In the genomic region with DNA sequence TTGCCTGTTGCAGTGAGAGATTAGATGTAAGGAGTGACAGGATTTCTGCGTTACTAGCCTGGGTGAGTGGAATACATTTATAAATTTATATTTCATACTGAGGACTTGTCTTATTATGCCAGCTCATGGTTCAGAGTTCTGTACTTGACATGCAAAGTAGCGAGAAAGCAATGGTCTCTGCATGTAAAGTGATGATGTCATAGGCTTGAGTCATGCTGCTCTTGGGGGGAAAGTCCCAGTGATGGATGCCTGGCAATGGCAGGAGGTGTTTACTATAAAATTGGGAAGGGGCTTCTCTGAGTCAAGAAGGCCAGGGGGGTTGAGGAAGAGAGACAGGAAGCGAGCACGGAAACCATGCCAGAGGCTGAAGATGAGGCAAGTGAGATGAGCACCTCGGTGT, we compare ENCODE assay signal across 34 mouse cellular contexts. TPM values are rescaled to one million over a fixed set of nuclear protein-coding genes. Genes with fewer than 3 reads are reported as not detected.
"Had no signal": no experiment of that assay in that cellular context is flagged by ENCODE, and none has a peak within 500 bp of the region (broad histone marks: within the 10 kb centered on the region; RNA-seq: fewer than 3 reads in every experiment).

No protein-coding gene starts in this region.

- H3K27ac ChIP-seq: limb, embryonic 10.5 days; limb, embryonic 12.5 days; limb, embryonic 13.5 days; limb, embryonic 15.5 days; liver, embryonic 12.5 days; liver, embryonic 13.5 days; liver, embryonic 14.5 days; liver, embryonic 15.5 days; lung, embryonic 15.5 days; macrophage; midbrain, embryonic 10.5 days; midbrain, embryonic 12.5 days; midbrain, embryonic 13.5 days; midbrain, embryonic 15.5 days; neural tube, embryonic 12.5 days had no signal

- H3K4me3 ChIP-seq: limb, embryonic 10.5 days; limb, embryonic 12.5 days; limb, embryonic 13.5 days; limb, embryonic 15.5 days; liver, embryonic 12.5 days; liver, embryonic 13.5 days; liver, embryonic 15.5 days; lung, embryonic 15.5 days; megakaryocyte, embryonic 14.5 days; midbrain, embryonic 10.5 days; midbrain, embryonic 12.5 days; midbrain, embryonic 13.5 days; midbrain, embryonic 15.5 days; myocyte; neural tube, embryonic 12.5 days had no signal

- H3K9me3 ChIP-seq: limb, embryonic 10.5 days; limb, embryonic 12.5 days; limb, embryonic 13.5 days; limb, embryonic 15.5 days; liver, embryonic 12.5 days; liver, embryonic 13.5 days; liver, embryonic 15.5 days; lung, embryonic 15.5 days; midbrain, embryonic 10.5 days; midbrain, embryonic 12.5 days; midbrain, embryonic 13.5 days; midbrain, embryonic 15.5 days; neural tube, embryonic 12.5 days had no signal

- DNase-seq: left cerebral cortex, postnatal 4 days; liver; liver, embryonic 13.5 days; liver, postnatal 0 days; lung, adult 18-20 months; lung, adult 2 months; lung, embryonic 14.5 days; lung, postnatal 10 days; lung, postnatal 14 days; lung, postnatal 36 days; lung, postnatal 4 days; midbrain, embryonic 14.5 days had no signal

- H3K27me3 ChIP-seq: limb, embryonic 12.5 days; limb, embryonic 13.5 days; limb, embryonic 15.5 days; liver, embryonic 12.5 days; liver, embryonic 13.5 days; liver, embryonic 15.5 days; lung, embryonic 15.5 days; megakaryocyte, embryonic 14.5 days; midbrain, embryonic 12.5 days; midbrain, embryonic 13.5 days; midbrain, embryonic 15.5 days; neural tube, embryonic 12.5 days had no signal

- H3K4me1 ChIP-seq: limb, embryonic 10.5 days; limb, embryonic 12.5 days; limb, embryonic 13.5 days; limb, embryonic 15.5 days; liver, embryonic 12.5 days; liver, embryonic 13.5 days; liver, embryonic 15.5 days; lung, embryonic 15.5 days; megakaryocyte, embryonic 14.5 days; midbrain, embryonic 10.5 days; midbrain, embryonic 12.5 days; midbrain, embryonic 13.5 days; midbrain, embryonic 15.5 days; neural tube, embryonic 12.5 days had no signal

- H3K36me3 ChIP-seq: limb, embryonic 10.5 days; limb, embryonic 12.5 days; limb, embryonic 13.5 days; limb, embryonic 15.5 days; liver, embryonic 12.5 days; liver, embryonic 13.5 days; liver, embryonic 15.5 days; lung, embryonic 15.5 days; midbrain, embryonic 10.5 days; midbrain, embryonic 12.5 days; midbrain, embryonic 13.5 days; midbrain, embryonic 15.5 days; neural tube, embryonic 12.5 days had no signal

- H3K4me2 ChIP-seq: limb, embryonic 12.5 days; limb, embryonic 13.5 days; limb, embryonic 15.5 days; liver, embryonic 11.5 days; liver, embryonic 12.5 days; liver, embryonic 13.5 days; liver, embryonic 15.5 days; lung, embryonic 14.5 days; lung, embryonic 15.5 days; midbrain, embryonic 11.5 days; midbrain, embryonic 12.5 days; midbrain, embryonic 13.5 days; midbrain, embryonic 15.5 days; neural tube, embryonic 12.5 days had no signal

- H3K9ac ChIP-seq: limb, embryonic 12.5 days; limb, embryonic 13.5 days; limb, embryonic 15.5 days; liver, embryonic 12.5 days; liver, embryonic 13.5 days; liver, embryonic 14.5 days; liver, embryonic 15.5 days; liver, postnatal 0 days; lung, embryonic 14.5 days; lung, embryonic 15.5 days; midbrain, embryonic 12.5 days; midbrain, embryonic 13.5 days; midbrain, embryonic 15.5 days; neural tube, embryonic 12.5 days had no signal

RNA-seq across cellular contexts. Expression of a gene that starts 57.8 kb away (rescaled TPM):
- total RNA-seq: megakaryocyte progenitor cell, adult 5-6 weeks; megakaryocyte, adult 5-6 weeks; megakaryocyte-erythroid progenitor cell, adult 5-6 weeks; monocyte, adult 5-6 weeks had no signal
- polyA plus RNA-seq: macrophage had no signal
